Mouse (Mus musculus): ENCODE data around the gene Leprot. TPM values are rescaled to one million over a fixed set of nuclear protein-coding genes. Genes with fewer than 3 reads are reported as not detected.

Gene Leprot
- 10 to 100 TPM; 24.5 to 28.1 TPM for total RNA-seq (2021)

- intact Hi-C loops (cut with DNase I), result loop anchor here (5.0 kb wide), 1 partner anchor 290 kb away; no protein-coding TSS in a partner anchor
- DNase-seq (ENCODE audit: low spot score), result peak; percentile 100
Measured at GRCm38 (mm10) chr4:101647196-101647905, at the start of gene Leprot. Gene Leprot (plus strand): TSS chr4:101647718.

GRCm38 (mm10) chr4:101601758-101602157 lies 45.8 kb upstream of the Leprot start:
- intact Hi-C loops (cut with DNase I), result no loop called here
- no peak for DNase-seq (ENCODE audit: low spot score)

DNA sequence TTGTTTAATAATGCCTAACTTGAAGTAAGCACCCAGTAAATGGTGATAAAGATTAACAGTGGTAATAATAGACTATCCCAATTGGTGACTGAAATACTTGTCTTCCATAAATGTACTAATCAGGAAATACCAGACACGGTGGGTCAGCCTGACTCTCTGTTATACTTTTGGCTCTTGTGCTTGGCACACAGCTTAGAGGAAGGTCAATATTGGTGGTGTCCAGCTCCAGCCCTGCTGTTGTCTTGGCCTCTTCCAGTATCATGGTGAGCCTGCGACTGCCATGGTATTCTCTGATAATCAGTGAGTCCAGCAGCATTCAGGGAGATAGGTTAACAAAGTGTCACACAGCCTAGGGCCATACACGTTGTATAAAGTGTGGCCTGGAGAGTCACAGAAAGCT lies 43.9 kb upstream of the Leprot start:
- DNase-seq (ENCODE audit: low spot score), result no peak
- intact Hi-C loops (cut with DNase I), result no loop called here

DNA sequence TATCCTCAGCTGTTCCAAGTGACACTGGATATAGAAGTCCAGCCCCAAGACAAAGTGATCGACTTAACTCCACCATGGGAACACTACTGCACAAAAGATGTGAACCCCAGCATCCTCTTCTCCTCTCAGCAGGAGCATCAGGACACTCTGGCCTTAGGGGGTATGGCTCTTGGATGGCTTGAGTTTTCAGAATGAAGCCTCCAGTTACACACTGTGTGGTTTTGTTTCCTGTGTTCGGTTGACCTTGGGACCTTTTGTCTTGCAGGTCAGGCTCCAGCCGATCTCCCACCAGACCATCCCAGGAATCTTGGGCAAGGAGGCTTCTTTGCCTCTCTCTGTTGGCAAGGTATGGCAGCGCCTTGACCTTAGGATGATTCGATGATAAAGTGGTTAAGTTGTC lies 31.0 kb upstream of the Leprot start:
- intact Hi-C loops (cut with DNase I), result no loop called here
- no peak for DNase-seq (ENCODE audit: low spot score)

GRCm38 (mm10) chr4:101617742-101618141 lies 29.8 kb upstream of the Leprot start:
- DNase-seq (ENCODE audit: low spot score), result no peak
- intact Hi-C loops (cut with DNase I), result no loop called here

GRCm38 (mm10) chr4:101620206-101620605 lies 27.3 kb upstream of the Leprot start:
- intact Hi-C loops (cut with DNase I), result no loop called here
- DNase-seq (ENCODE audit: low spot score), result no peak

DNA sequence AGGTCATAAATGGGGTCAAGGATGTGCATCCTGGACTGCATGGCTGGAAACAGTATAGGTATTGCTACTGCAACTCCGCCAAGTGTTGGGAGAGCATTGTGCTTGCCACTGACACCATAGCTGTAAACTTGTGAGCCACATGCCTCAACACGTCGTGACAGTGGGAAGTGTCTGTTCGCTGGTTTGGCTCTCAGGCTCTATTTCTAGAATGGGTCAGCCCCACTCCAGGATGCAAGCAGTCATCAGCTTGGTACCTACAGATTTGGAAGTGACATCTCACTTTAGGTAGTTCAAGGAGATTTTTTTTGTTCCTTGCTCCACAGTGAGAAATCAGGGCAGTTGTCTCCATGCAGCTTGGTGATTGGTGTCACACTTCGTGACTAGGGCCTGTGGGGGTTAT lies 26.3 kb upstream of the Leprot start:
- intact Hi-C loops (cut with DNase I), result no loop called here
- no peak for DNase-seq (ENCODE audit: low spot score)

DNA sequence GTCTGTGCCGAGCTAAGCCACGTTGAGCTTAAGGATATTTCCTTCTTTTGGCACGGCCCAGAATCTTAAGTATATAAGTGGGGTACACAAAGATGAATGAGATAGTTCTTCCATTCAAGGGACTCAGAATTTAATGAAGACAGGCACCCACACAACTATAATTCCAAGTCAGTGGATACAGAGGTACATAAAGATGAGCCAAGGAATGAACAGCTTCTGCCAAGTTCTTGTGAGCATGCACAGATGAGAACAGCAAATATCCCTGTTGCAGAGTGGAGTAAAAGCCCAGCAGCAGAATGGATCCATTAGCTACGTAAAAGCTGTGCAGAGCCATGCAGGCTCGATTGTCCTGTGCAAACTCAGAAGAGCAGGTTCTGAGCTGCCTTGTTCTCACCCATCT lies 22.2 kb upstream of the Leprot start:
- intact Hi-C loops (cut with DNase I), result no loop called here

GRCm38 (mm10) chr4:101635596-101635995 lies 11.9 kb upstream of the Leprot start:
- intact Hi-C loops (cut with DNase I), result no loop called here
- no peak for DNase-seq (ENCODE audit: low spot score)

More for the DNA sequence above, 22.2 kb upstream of the Leprot start:
- DNase-seq (ENCODE audit: low spot score), result no peak

DNA sequence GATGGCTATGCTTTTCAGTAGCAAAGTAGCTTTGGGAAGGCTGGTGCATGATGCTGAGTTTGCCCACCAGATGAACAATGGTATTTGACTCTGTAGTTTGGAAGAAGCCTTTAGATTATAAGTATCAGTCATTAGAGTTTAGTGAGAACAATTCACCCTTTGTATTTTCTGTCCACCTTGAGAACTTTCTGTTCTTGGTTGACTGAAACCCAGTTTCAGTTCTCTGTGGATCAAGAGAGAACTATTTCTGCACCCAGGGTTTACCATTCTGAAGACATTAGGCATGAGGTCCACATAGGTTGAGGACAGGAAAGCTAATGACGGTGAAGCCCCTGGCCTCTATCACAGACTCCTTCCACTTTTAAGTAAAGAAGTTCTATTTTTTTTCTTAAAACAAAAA lies 10.0 kb upstream of the Leprot start:
- DNase-seq (ENCODE audit: low spot score), result no peak
- intact Hi-C loops (cut with DNase I), result no loop called here

- intact Hi-C loops (cut with DNase I), result no loop called here
- DNase-seq (ENCODE audit: low spot score), result no peak
Measured at GRCm38 (mm10) chr4:101640631-101641030, 6.9 kb upstream of the Leprot start.

- DNase-seq (ENCODE audit: low spot score), result no peak
- intact Hi-C loops (cut with DNase I), result no loop called here
Measured at GRCm38 (mm10) chr4:101642708-101643107, 4.8 kb upstream of the Leprot start.

DNA sequence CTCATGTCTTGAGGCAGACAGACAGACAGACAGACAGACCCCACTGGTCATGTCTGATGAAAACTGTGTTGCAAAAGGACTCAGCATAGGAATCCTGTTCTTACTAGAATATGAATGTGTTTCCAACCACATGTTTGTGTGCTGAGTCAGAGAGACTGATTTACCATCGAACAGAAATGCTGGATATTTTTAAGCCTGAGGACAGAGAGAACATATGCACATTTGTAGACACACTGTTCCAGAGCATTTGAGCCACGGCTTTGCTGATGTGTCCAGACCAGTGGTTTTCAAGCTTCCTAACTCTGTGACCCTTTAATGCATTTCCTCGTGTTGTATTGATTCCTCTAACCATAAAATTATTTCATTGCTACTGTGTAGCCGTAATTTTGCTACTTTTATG lies 4.3 kb upstream of the Leprot start:
- DNase-seq (ENCODE audit: low spot score), result no peak
- intact Hi-C loops (cut with DNase I), result no loop called here

DNA sequence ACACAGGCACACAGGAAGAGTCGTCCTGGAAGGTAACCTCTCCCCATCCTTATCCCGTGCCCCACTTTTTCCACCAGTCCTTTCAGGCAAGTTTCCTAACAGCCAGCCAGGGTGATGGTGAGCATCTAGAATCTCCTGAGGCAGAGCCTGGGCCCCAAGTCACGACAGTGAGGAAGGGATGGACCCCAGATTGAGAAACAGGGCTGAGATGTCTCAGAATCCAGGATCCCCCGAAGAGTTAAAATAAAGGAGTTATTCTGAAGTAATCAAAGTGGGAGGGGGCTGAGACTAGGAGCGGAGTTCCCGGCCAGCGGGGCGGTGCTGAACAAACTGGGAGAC lies 692 bp upstream of the Leprot start:
- DNase-seq (ENCODE audit: low spot score), result no peak
- intact Hi-C loops (cut with DNase I), result loop anchor here (5.0 kb wide), 1 partner anchor 290 kb away; no protein-coding TSS in a partner anchor

DNA sequence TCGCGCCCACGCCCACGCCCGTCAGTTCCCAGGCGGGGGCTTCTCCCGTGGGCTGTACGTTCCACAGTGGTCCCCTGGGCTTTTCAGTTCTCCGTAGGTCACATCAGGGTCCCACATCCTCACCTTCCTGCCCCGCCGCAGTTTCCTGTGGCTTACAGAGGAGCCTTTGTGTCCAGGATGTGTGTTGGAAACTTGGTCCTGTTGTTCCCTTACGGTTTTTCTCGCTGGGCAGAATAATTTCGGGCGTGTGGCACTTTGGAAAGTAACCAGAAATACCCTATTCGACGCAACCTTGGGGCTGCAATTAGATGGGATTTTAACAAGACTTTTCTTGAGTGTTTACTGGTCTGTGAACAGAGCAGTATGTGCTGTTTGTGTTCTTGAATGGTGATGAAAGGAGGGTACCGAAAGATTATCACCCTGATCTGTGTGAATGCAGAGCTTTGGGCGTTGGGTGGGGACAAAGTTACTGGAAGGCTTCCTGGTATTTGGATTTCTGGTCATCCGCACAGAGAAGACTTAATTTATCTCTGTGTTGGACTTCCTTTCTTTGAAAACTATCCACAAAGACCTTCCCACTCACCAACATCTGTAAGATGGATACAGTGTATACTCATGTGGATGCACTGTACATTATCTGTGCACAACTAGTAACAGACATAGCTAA lies 591 bp downstream of the Leprot start:
- no peak for DNase-seq (ENCODE audit: low spot score)
- intact Hi-C loops (cut with DNase I), result loop anchor here (5.0 kb wide), 1 partner anchor 291 kb away; no protein-coding TSS in a partner anchor

DNA sequence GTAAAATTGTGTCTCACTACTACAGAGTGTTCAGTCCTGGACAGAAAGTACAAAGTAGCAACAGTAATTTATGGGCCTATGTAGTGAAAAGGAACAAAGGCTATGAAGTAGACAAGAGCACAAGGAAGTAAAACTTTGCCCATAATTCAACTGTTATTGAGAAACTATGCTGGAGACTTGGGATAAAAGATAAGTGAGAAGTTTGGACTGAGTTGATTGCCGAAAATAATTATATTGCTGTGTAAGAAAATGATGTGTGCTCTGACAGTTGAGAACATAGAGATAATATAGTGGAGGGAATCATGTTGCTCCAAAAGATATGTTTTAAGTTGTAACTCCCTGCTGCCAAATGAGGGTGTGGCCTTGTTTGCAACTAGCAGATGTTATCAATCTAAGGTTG lies 1.2 kb downstream of the Leprot start:
- intact Hi-C loops (cut with DNase I), result loop anchor here (5.0 kb wide), 1 partner anchor 291 kb away; no protein-coding TSS in a partner anchor
- DNase-seq (ENCODE audit: low spot score), result no peak

DNA sequence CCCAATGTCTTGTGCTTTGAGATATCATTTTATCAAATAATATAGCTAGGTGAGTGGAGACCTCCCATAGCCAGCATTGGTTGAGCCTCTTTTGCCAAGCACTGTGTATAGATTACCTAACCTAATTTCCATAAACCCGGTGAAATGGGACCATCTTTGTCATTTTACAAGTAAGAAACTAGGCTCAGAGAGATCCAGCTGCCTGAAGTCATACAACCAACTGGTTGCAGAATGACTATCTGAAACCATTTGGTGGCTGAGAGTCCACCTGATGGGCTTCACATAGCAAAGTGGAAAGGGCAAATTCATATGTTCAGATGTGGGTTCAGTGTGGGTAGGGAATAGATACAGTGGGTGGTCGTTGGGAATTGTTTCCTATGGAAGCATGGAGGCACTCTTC lies 3.4 kb downstream of the Leprot start:
- no peak for DNase-seq (ENCODE audit: low spot score)
- intact Hi-C loops (cut with DNase I), result no loop called here

DNA sequence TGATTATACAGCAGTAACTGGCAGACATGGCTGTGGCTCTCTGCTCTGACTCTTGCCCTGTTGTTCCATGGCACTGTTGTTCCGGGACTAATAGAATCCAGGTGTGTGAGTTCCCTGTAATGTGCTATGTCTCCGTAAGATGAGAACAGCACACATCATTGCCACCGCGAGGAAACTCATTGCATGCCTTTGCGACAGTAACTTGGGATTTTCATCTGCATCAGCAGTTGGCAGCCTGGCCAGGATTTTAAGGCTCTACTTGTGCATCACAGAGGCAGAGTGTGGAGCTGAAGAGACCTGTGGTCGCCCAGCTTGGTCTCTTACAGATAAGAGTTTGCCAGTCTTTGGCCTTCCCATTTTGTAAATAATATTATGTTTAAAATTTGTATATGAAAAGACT lies 6.7 kb downstream of the Leprot start:
- intact Hi-C loops (cut with DNase I), result no loop called here
- no peak for DNase-seq (ENCODE audit: low spot score)

GRCm38 (mm10) chr4:101654788-101655414 lies 7.4 kb downstream of the Leprot start:
- no peak for DNase-seq (ENCODE audit: low spot score)
- intact Hi-C loops (cut with DNase I), result no loop called here

- DNase-seq (ENCODE audit: low spot score), result no peak
- intact Hi-C loops (cut with DNase I), result no loop called here
Measured at GRCm38 (mm10) chr4:101655415-101655790, 7.9 kb downstream of the Leprot start.

DNA sequence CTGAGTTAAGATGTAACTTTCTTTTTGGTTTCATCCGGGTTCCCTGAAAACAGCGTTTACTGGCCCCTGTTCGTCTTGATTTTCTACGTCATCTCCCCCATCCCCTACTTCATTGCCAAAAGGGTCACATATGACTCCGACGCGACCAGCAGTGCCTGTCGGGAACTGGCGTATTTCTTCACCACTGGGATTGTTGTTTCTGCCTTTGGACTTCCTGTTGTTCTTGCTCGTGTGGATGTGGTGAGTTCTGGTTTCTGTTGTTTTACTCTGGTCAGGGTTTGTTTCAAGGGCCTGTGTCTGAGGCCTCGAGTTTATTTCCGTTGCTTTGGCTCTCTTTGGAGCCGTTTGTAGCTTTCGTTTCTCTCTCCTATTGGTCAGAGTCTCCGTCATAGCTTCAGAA lies 8.5 kb downstream of the Leprot start:
- intact Hi-C loops (cut with DNase I), result loop anchor here (2.0 kb wide), 1 partner anchor 343 kb away; no protein-coding TSS in a partner anchor
- DNase-seq (ENCODE audit: low spot score), result peak; percentile 8

Data from heart, postnatal 25 days (tissue).